Mouse (Mus musculus) cerebellum, adult 2 months (tissue): ENCODE data around the gene Car10. TPM values are rescaled to one million over a fixed set of nuclear protein-coding genes. Genes with fewer than 3 reads are reported as not detected.

ENCODE experiments used
- DNase-seq, 2 experiments: peaks; one replicate each; pipeline ENCODE4 v3.0.0; 2021
- H3K27ac ChIP-seq: fragments of 200-500 bp; 2 replicates; pipeline ENCODE4 v1.5.1; 2012; ENCODE audit warnings: low read length, control low read depth, inconsistent platforms; ENCODE audit not compliant: insufficient read depth
- H3K27me3 ChIP-seq: fragments of 200-500 bp; 2 replicates; pipeline ENCODE4 v1.6.1; 2012; ENCODE audit warnings: inconsistent platforms, mild to moderate bottlenecking, low read length, moderate library complexity; ENCODE audit not compliant: control insufficient read depth, insufficient read depth
- H3K4me1 ChIP-seq: fragments of 200-500 bp; 2 replicates; pipeline ENCODE4 v1.6.1; 2011; ENCODE audit warnings: low read length; ENCODE audit not compliant: control insufficient read depth, insufficient read depth
- H3K4me3 ChIP-seq: fragments of 200-500 bp; replicated peaks from 2 replicates; pipeline ENCODE3; 2011; ENCODE audit warnings: mild to moderate bottlenecking, low read depth, low read length, control low read depth; ENCODE audit not compliant: insufficient read depth
- CTCF ChIP-seq: fragments of 200-500 bp; IDR thresholded peaks from 2 replicates; pipeline ENCODE4 v1.5.1; 2011; ENCODE audit warnings: low read depth, mild to moderate bottlenecking, control low read depth, low read length, moderate library complexity, borderline replicate concordance; ENCODE audit not compliant: insufficient read depth
- POLR2A ChIP-seq: fragments of 200-500 bp; IDR thresholded peaks from 2 replicates; pipeline ENCODE4 v1.6.1; 2011; ENCODE audit warnings: low read length, control low read depth, borderline replicate concordance; ENCODE audit not compliant: insufficient read depth
- WGBS: fragments of 180-500 bp; shearing (Covaris S2); methylation state at CpG from one replicate; pipeline ENCODE4 v1.1.7; 2018; 5-methylcytosine and 5-hydroxymethylcytosine counted together
- polyA plus RNA-seq: library from polyadenylated mRNA; depleted of rRNA; stranded (reverse); fragments of >200 nt; gene quantifications from 2 replicates; pipeline ENCODE4 v1.2.3, GENCODE M21; 2012; rRNA removed

Car10 gene
- polyA plus RNA-seq, result 92.4 and 100 TPM in 2 replicates

- Histone ChIP-seq H3K4me1 (no peaks in the 10 kb centered on the region), H3K4me3 (peak within 1 kb of the TSS; percentile 73), H3K27me3 (no peaks in the 10 kb centered on the region), H3K27ac (peak within 1 kb of the TSS; percentile 95)
- TF ChIP-seq POLR2A (peak; percentile 40; the same call in 1 of the 2 replicates), CTCF (no peak)
- under 1% methylated on average over 47 of the region's 48 CpGs for WGBS
- DNase-seq, result peak; percentile 82 to 83
These were observed at the start of gene Car10 for GRCm38 (mm10) chr11:93097941-93098828. Gene Car10 (plus strand): TSS chr11:93098028.

GRCm38 (mm10) chr11:93065021-93065420 is 32.8 kb upstream of the Car10 start:
- Histone ChIP-seq H3K4me3 (no peak overlapping the region), H3K4me1 (no peaks in the 10 kb centered on the region), H3K27ac (no peak overlapping the region), H3K27me3 (no peaks in the 10 kb centered on the region)
- no peak for DNase-seq
- TF ChIP-seq CTCF (no peak), POLR2A (no peak)
- WGBS, result 83% methylated on average over 6 of the region's 6 CpGs

GRCm38 (mm10) chr11:93065656-93066181 is 32.1 kb upstream of the Car10 start:
- H3K4me3 ChIP-seq, result no peak overlapping the region
- H3K4me1 ChIP-seq, result no peaks in the 10 kb centered on the region
- DNase-seq, result no peak
- H3K27me3 ChIP-seq, result no peaks in the 10 kb centered on the region
- 65% methylated on average over 3 of the region's 3 CpGs for WGBS
- H3K27ac ChIP-seq, result no peak overlapping the region
- TF ChIP-seq POLR2A, result no peak
- TF ChIP-seq CTCF, result no peak

GRCm38 (mm10) chr11:93095588-93095987 is 2.2 kb upstream of the Car10 start:
- no peak overlapping the region for H3K4me3 ChIP-seq
- H3K4me1 ChIP-seq, result no peaks in the 10 kb centered on the region
- H3K27me3 ChIP-seq, result no peaks in the 10 kb centered on the region
- no peak overlapping the region for H3K27ac ChIP-seq
- no peak for DNase-seq
- TF ChIP-seq POLR2A (no peak), CTCF (peak; percentile 53; the same call in 1 of the 2 replicates)
- 47% methylated on average over 2 of the region's 2 CpGs for WGBS

- WGBS, result 0% methylated on average over 6 of the region's 6 CpGs
- Histone ChIP-seq H3K27ac (peak overlapping the region; percentile 93), H3K4me1 (no peaks in the 10 kb centered on the region), H3K27me3 (no peaks in the 10 kb centered on the region), H3K4me3 (peak overlapping the region; percentile 73)
- no peak for TF ChIP-seq POLR2A
- DNase-seq, result peak; percentile 29 to 52
These were observed 827 bp upstream of the Car10 start for GRCm38 (mm10) chr11:93097001-93097400.

- DNase-seq, result peak; percentile 61 to 70
- TF ChIP-seq CTCF, result no peak
- no peak for TF ChIP-seq POLR2A
- WGBS, result under 1% methylated on average over 14 of the region's 14 CpGs
- H3K4me1 ChIP-seq, result no peaks in the 10 kb centered on the region
- peak overlapping the region; percentile 93 for H3K27ac ChIP-seq
- no peaks in the 10 kb centered on the region for H3K27me3 ChIP-seq
- H3K4me3 ChIP-seq, result peak overlapping the region; percentile 73
These were observed 387 bp upstream of the Car10 start for GRCm38 (mm10) chr11:93097431-93097851.

- TF ChIP-seq CTCF (peak; percentile 55; the same call in 1 of the 2 replicates), POLR2A (peak; percentile 18; the same call in 1 of the 2 replicates)
- H3K4me1 ChIP-seq, result no peaks in the 10 kb centered on the region
- H3K27me3 ChIP-seq, result no peaks in the 10 kb centered on the region
- peak overlapping the region; percentile 73 for H3K4me3 ChIP-seq
- peak; percentile 87 for DNase-seq
- WGBS, result 1% methylated on average over 37 of the region's 37 CpGs
- peak overlapping the region; percentile 95 for H3K27ac ChIP-seq
These were observed 1.1 kb downstream of the Car10 start for GRCm38 (mm10) chr11:93098933-93099381.
